Mouse (Mus musculus): ENCODE measurements around the gene Tnrc18. TPM values are rescaled to one million over a fixed set of nuclear protein-coding genes. Genes with fewer than 3 reads are reported as not detected.

The Tnrc18 gene
- polyA plus RNA-seq, 1 experiment = 13.9 TPM

DNA sequence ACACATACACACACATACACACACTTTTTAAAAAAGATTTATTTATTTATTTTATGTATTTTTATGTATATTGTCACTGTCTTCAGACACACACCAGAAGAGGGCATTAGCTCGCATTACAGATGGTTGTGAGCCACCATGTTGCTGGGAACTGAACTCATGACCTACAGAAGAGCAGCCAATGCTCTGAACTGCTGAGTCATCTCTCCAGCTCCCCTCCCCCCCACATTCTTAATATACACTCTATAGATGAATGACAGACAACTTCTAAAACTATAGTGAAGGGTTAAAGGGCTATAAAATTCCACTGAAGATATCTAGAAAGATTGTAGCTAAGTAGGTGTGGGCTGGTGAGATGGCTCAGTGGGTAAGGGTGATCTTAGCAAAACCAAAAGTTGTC is 13.7 kb downstream of the Tnrc18 start:
- TF ChIP-seq CTCF (IDR thresholded peaks at IDR 0.05; ENCODE audit: low read depth, low read length) (no peak), EP300 (IDR thresholded peaks at IDR 0.05; ENCODE audit: insufficient read depth, low read depth, low read length) (no peak), POLR2A (IDR thresholded peaks at IDR 0.05; ENCODE audit: insufficient read depth, low read length) (no peak)
- no peaks in the 10 kb centered on the region for H3K36me3 ChIP-seq (ENCODE audit: control insufficient read depth, insufficient read depth, low read length, poor library complexity, severe bottlenecking)
- H3K4me1 ChIP-seq (ENCODE audit: control insufficient read depth, insufficient read depth, low read length) = peaks cover 13% of the 10 kb centered on the region
- no peak overlapping the region for H3K9ac ChIP-seq (ENCODE audit: low read depth, poor library complexity, severe bottlenecking)
- no peaks in the 10 kb centered on the region for H3K27me3 ChIP-seq (ENCODE audit: control insufficient read depth, insufficient read depth, low read length, poor library complexity, severe bottlenecking)
- H3K4me3 ChIP-seq (ENCODE audit: low read depth, low read length) = no peak overlapping the region
- no peaks in the 10 kb centered on the region for H3K9me3 ChIP-seq (replicated peaks; ENCODE audit: control insufficient read depth, insufficient read depth, low read length, poor library complexity, severe bottlenecking)
- H3K27ac ChIP-seq (ENCODE audit: insufficient read depth, low read length) = no peak overlapping the region

DNA sequence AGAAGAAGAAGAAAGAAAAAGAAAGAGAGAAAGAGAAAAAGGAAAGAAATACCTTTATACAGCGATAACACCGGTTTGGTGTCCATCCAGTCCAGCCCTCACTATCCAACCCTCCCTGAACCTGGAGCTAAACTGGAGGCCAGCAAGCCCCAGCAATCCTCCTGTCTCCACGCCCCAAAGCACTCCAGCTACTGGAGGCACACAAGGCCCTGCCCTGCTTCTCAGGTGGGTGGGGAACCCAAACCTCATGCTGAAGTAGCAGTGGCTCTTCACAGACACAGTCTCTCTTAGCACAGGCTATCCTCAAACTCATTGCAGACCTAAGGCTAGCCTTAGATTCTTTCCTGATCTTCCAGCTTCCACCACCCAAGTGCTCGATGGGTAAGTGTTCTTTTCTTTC is 14.6 kb downstream of the Tnrc18 start:
- Histone ChIP-seq H3K9me3 (replicated peaks; ENCODE audit: control insufficient read depth, insufficient read depth, low read length, poor library complexity, severe bottlenecking) (no peaks in the 10 kb centered on the region), H3K36me3 (ENCODE audit: control insufficient read depth, insufficient read depth, low read length, poor library complexity, severe bottlenecking) (no peaks in the 10 kb centered on the region), H3K4me1 (ENCODE audit: control insufficient read depth, insufficient read depth, low read length) (peaks cover 19% of the 10 kb centered on the region), H3K9ac (ENCODE audit: low read depth, poor library complexity, severe bottlenecking) (no peak overlapping the region), H3K27me3 (ENCODE audit: control insufficient read depth, insufficient read depth, low read length, poor library complexity, severe bottlenecking) (no peaks in the 10 kb centered on the region), H3K4me3 (ENCODE audit: low read depth, low read length) (no peak overlapping the region), H3K27ac (ENCODE audit: insufficient read depth, low read length) (peak overlapping the region; percentile 39)
- TF ChIP-seq CTCF (IDR thresholded peaks at IDR 0.05; ENCODE audit: low read depth, low read length) (no peak), EP300 (IDR thresholded peaks at IDR 0.05; ENCODE audit: insufficient read depth, low read depth, low read length) (no peak), POLR2A (IDR thresholded peaks at IDR 0.05; ENCODE audit: insufficient read depth, low read length) (no peak)

DNA sequence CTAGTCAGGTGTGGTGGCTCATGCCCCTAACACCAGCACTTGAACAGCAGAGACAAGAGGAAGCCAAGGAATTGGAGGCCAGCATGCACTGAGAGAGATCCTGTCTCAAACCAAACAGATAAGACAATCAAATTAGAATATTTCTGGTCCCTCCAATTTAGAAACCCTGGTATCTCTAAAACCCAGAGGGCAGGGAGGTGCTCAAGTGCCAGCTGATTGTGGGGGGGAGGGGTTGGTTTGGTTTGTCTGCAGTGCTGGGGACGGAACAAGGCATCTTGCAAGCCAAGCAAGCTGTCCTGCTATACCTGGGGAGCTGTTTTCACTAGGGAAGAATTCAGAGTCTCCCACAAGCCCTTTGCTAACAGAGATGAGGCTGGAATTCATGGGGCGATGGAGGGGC is 15.5 kb downstream of the Tnrc18 start:
- Histone ChIP-seq H3K9ac (ENCODE audit: low read depth, poor library complexity, severe bottlenecking) (no peak overlapping the region), H3K4me3 (ENCODE audit: low read depth, low read length) (no peak overlapping the region), H3K27me3 (ENCODE audit: control insufficient read depth, insufficient read depth, low read length, poor library complexity, severe bottlenecking) (no peaks in the 10 kb centered on the region), H3K27ac (ENCODE audit: insufficient read depth, low read length) (no peak overlapping the region), H3K4me1 (ENCODE audit: control insufficient read depth, insufficient read depth, low read length) (peaks cover 22% of the 10 kb centered on the region), H3K36me3 (ENCODE audit: control insufficient read depth, insufficient read depth, low read length, poor library complexity, severe bottlenecking) (no peaks in the 10 kb centered on the region), H3K9me3 (replicated peaks; ENCODE audit: control insufficient read depth, insufficient read depth, low read length, poor library complexity, severe bottlenecking) (no peaks in the 10 kb centered on the region)
- TF ChIP-seq CTCF (IDR thresholded peaks at IDR 0.05; ENCODE audit: low read depth, low read length) (no peak), EP300 (IDR thresholded peaks at IDR 0.05; ENCODE audit: insufficient read depth, low read depth, low read length) (0 out of 2 replicates have a peak, but pooled peaks have one; percentile 13)

DNA sequence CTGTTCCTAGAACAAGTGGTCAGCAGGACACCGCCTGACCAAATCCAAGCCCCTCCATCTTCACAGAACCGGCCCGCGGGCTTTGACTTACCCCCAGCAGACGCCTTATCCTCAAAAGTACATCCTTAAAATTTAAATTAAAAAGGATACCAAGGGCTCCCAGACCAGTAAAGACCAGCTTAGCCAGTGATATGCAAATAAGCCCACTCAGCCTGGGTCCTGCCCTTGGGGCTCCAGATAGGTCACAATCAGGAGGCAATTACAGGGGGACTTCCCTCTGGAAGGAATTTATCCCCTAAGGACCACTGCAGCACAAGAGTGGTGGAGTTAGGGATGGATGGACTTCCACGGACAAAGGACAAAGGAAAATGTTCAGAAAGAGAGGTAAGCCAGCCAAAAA is 16.8 kb downstream of the Tnrc18 start:
- no peak overlapping the region for H3K4me3 ChIP-seq (ENCODE audit: low read depth, low read length)
- no peak overlapping the region for H3K9ac ChIP-seq (ENCODE audit: low read depth, poor library complexity, severe bottlenecking)
- H3K9me3 ChIP-seq (replicated peaks; ENCODE audit: control insufficient read depth, insufficient read depth, low read length, poor library complexity, severe bottlenecking) = no peaks in the 10 kb centered on the region
- H3K27ac ChIP-seq (ENCODE audit: insufficient read depth, low read length) = no peak overlapping the region
- peak; percentile 94 for TF ChIP-seq EP300 (IDR thresholded peaks at IDR 0.05; ENCODE audit: insufficient read depth, low read depth, low read length)
- no peak for TF ChIP-seq POLR2A (IDR thresholded peaks at IDR 0.05; ENCODE audit: insufficient read depth, low read length)
- no peak for TF ChIP-seq CTCF (IDR thresholded peaks at IDR 0.05; ENCODE audit: low read depth, low read length)
- H3K36me3 ChIP-seq (ENCODE audit: control insufficient read depth, insufficient read depth, low read length, poor library complexity, severe bottlenecking) = no peaks in the 10 kb centered on the region
- no peaks in the 10 kb centered on the region for H3K27me3 ChIP-seq (ENCODE audit: control insufficient read depth, insufficient read depth, low read length, poor library complexity, severe bottlenecking)
- H3K4me1 ChIP-seq (ENCODE audit: control insufficient read depth, insufficient read depth, low read length) = peaks cover 22% of the 10 kb centered on the region

DNA sequence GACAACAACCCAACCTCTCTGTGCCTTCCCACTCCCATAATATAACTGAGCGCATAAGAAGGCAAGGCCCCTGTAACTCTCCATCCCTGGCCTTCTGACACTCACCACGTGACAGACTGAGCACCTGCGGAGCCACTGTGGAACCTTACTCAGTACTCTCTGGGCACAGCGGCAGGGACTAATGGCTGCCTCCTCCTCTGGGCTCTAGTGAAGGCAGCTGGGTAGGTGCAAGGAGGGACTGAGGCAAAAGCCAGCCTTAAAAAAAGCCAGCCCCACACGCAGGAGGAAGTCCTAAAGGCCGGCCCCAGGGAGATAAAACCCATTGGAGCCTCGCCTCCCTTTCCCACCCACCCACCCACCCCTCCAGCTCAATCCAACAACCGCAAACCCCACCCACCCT is 17.3 kb downstream of the Tnrc18 start:
- H3K27me3 ChIP-seq (ENCODE audit: control insufficient read depth, insufficient read depth, low read length, poor library complexity, severe bottlenecking) = no peaks in the 10 kb centered on the region
- H3K4me3 ChIP-seq (ENCODE audit: low read depth, low read length) = peak overlapping the region; percentile 1; the same call in 1 of the 2 replicates
- H3K4me1 ChIP-seq (ENCODE audit: control insufficient read depth, insufficient read depth, low read length) = peaks cover 22% of the 10 kb centered on the region
- peak overlapping the region; percentile 31 for H3K27ac ChIP-seq (ENCODE audit: insufficient read depth, low read length)
- H3K36me3 ChIP-seq (ENCODE audit: control insufficient read depth, insufficient read depth, low read length, poor library complexity, severe bottlenecking) = no peaks in the 10 kb centered on the region
- TF ChIP-seq EP300 (IDR thresholded peaks at IDR 0.05; ENCODE audit: insufficient read depth, low read depth, low read length) (no peak), CTCF (IDR thresholded peaks at IDR 0.05; ENCODE audit: low read depth, low read length) (no peak), POLR2A (IDR thresholded peaks at IDR 0.05; ENCODE audit: insufficient read depth, low read length) (no peak)
- H3K9me3 ChIP-seq (replicated peaks; ENCODE audit: control insufficient read depth, insufficient read depth, low read length, poor library complexity, severe bottlenecking) = no peaks in the 10 kb centered on the region
- peak overlapping the region; percentile 1; the same call in 1 of the 2 replicates for H3K9ac ChIP-seq (ENCODE audit: low read depth, poor library complexity, severe bottlenecking)

DNA sequence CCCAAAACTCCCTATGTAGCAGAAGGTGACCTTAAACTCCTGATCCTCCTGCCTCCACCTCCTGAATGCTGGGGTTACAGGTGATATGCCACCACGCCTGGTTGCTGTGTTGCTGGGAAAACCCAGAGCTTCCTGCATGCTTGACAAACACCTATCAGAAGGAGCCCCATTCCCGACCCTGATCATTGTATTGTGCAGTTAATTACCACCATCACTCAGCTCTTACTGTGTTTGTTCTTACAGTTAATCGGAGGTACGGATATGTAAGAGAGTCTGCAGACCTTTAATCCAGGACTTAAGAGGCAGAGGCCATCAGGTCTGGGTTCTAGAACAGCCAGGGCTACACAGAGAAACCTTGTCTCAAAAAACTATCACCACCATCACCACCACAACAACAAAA is 18.2 kb downstream of the Tnrc18 start:
- H3K9me3 ChIP-seq (replicated peaks; ENCODE audit: control insufficient read depth, insufficient read depth, low read length, poor library complexity, severe bottlenecking) = no peaks in the 10 kb centered on the region
- H3K27ac ChIP-seq (ENCODE audit: insufficient read depth, low read length) = no peak overlapping the region
- no peak overlapping the region for H3K4me3 ChIP-seq (ENCODE audit: low read depth, low read length)
- H3K9ac ChIP-seq (ENCODE audit: low read depth, poor library complexity, severe bottlenecking) = no peak overlapping the region
- no peaks in the 10 kb centered on the region for H3K27me3 ChIP-seq (ENCODE audit: control insufficient read depth, insufficient read depth, low read length, poor library complexity, severe bottlenecking)
- no peak for TF ChIP-seq CTCF (IDR thresholded peaks at IDR 0.05; ENCODE audit: low read depth, low read length)
- TF ChIP-seq POLR2A (IDR thresholded peaks at IDR 0.05; ENCODE audit: insufficient read depth, low read length) = no peak
- no peak for TF ChIP-seq EP300 (IDR thresholded peaks at IDR 0.05; ENCODE audit: insufficient read depth, low read depth, low read length)
- peaks cover 22% of the 10 kb centered on the region for H3K4me1 ChIP-seq (ENCODE audit: control insufficient read depth, insufficient read depth, low read length)
- no peaks in the 10 kb centered on the region for H3K36me3 ChIP-seq (ENCODE audit: control insufficient read depth, insufficient read depth, low read length, poor library complexity, severe bottlenecking)
